Mouse (Mus musculus) CH12.LX (cell line): Measurements from ENCODE around the gene Naip5. TPM values are rescaled to one million over a fixed set of nuclear protein-coding genes. Genes with fewer than 3 reads are reported as not detected.
"Not testable (repeated sequence)": the region's sequence is repeated elsewhere in the genome, so short reads cannot be mapped to it uniquely, and the experiment has no call there.

Source experiments
- DNase-seq: peaks from one replicate; pipeline ENCODE4 v3.0.0-alpha.2; 2013; ENCODE audit errors: extremely low read depth
- H3K27ac ChIP-seq: 2 replicates; pipeline ENCODE4 v1.5.1; 2012; ENCODE audit warnings: low read depth, mild to moderate bottlenecking, control low read depth, moderate library complexity; ENCODE audit not compliant: insufficient read depth
- H3K27me3 ChIP-seq: replicated peaks from 2 replicates; pipeline ENCODE3; 2012; ENCODE audit warnings: inconsistent platforms
- H3K36me3 ChIP-seq, 2 experiments: replicated peaks in 1 of 2; 2 replicates each; pipeline versions ENCODE3 to v1.6.1; 2012; ENCODE audit warnings: inconsistent platforms in 1 of 2, low read length in 1 of 2, mild to moderate bottlenecking in 1 of 2, mixed read lengths in 1 of 2, moderate library complexity in 1 of 2; ENCODE audit not compliant: control insufficient read depth in 1 of 2, insufficient read depth in 1 of 2
- H3K4me1 ChIP-seq, 2 experiments: 2 replicates each; pipeline ENCODE4 v1.6.1; 2012; ENCODE audit warnings: inconsistent platforms in 1 of 2, moderate library complexity in 1 of 2; ENCODE audit not compliant: insufficient read depth in 2 of 2, control insufficient read depth in 1 of 2
- H3K4me2 ChIP-seq: 2 replicates; pipeline ENCODE4 v1.6.1; 2012; ENCODE audit warnings: low read depth, mild to moderate bottlenecking, control low read depth; ENCODE audit not compliant: poor library complexity, insufficient read depth, severe bottlenecking
- H3K4me3 ChIP-seq, 3 experiments: fragments of 150-350 bp in 1 of 3; sonication (generic) in 1 of 3; replicated peaks in 1 of 3; 2 replicates each; pipeline versions ENCODE3 to v1.5.1; 2011 to 2012; ENCODE audit warnings: low read depth in 2 of 3, low read length in 2 of 3, mild to moderate bottlenecking in 2 of 3, moderate library complexity in 2 of 3, control low read depth in 1 of 3, improper control_type of control experiment in 1 of 3, inconsistent platforms in 1 of 3, mixed read lengths in 1 of 3; ENCODE audit not compliant: poor library complexity in 1 of 3
- H3K79me2 ChIP-seq: replicated peaks from 2 replicates; pipeline ENCODE4 v1.6.1; 2012; ENCODE audit warnings: mild to moderate bottlenecking, moderate library complexity; ENCODE audit not compliant: control insufficient read depth, poor library complexity, insufficient read depth, severe bottlenecking; ENCODE audit errors: extremely low read depth
- H3K9ac ChIP-seq: 2 replicates; pipeline ENCODE4 v1.6.1; 2012; ENCODE audit warnings: low read depth, mild to moderate bottlenecking, control low read depth, moderate library complexity; ENCODE audit not compliant: insufficient read depth
- H3K9me3 ChIP-seq: replicated peaks from 2 replicates; pipeline ENCODE3; 2012; ENCODE audit warnings: low read length, inconsistent platforms, mixed read lengths
- CHD2 ChIP-seq: IDR thresholded peaks from 2 replicates; pipeline ENCODE4 v1.6.1; 2011; ENCODE audit warnings: low read length, improper control_type of control experiment
- EP300 ChIP-seq: IDR thresholded peaks from 2 replicates; pipeline ENCODE4 v1.6.1; 2011; ENCODE audit warnings: low read length, improper control_type of control experiment
- GABPA ChIP-seq: IDR thresholded peaks from 2 replicates; pipeline ENCODE4 v1.6.1; 2012; ENCODE audit warnings: low read depth, low read length, improper control_type of control experiment, inconsistent platforms; ENCODE audit not compliant: insufficient replicate concordance
- IRF4 ChIP-seq: IDR thresholded peaks from 2 replicates; pipeline ENCODE4 v1.6.1; 2014; ENCODE audit warnings: low read depth, mild to moderate bottlenecking, inconsistent platforms, low read length, improper control_type of control experiment
- JUND ChIP-seq: conservative IDR thresholded peaks from 2 replicates; pipeline ENCODE4 v1.6.1; 2011; ENCODE audit warnings: low read depth, low read length, improper control_type of control experiment
- MEF2A ChIP-seq: IDR thresholded peaks from 2 replicates; pipeline ENCODE4 v1.6.1; 2014; ENCODE audit warnings: low read depth, mild to moderate bottlenecking, inconsistent platforms, low read length, improper control_type of control experiment, borderline replicate concordance
- NELFE ChIP-seq: IDR thresholded peaks from 2 replicates; pipeline ENCODE4 v1.6.1; 2011; ENCODE audit warnings: low read depth, low read length, improper control_type of control experiment
- SMC3 ChIP-seq: IDR thresholded peaks from 2 replicates; pipeline ENCODE4 v1.6.1; 2011; ENCODE audit warnings: low read depth, low read length, improper control_type of control experiment
- UBTF ChIP-seq: IDR thresholded peaks from 2 replicates; pipeline ENCODE4 v1.6.1; 2012; ENCODE audit warnings: low read depth, mild to moderate bottlenecking, inconsistent platforms, low read length, improper control_type of control experiment, moderate library complexity
- USF2 ChIP-seq: conservative IDR thresholded peaks from 2 replicates; pipeline ENCODE4 v1.6.1; 2011; ENCODE audit warnings: low read depth, low read length, improper control_type of control experiment
- ZC3H11A ChIP-seq: IDR thresholded peaks from 2 replicates; pipeline ENCODE4 v1.6.1; 2012; ENCODE audit warnings: low read depth, mild to moderate bottlenecking, inconsistent platforms, low read length, improper control_type of control experiment
- ZNF384 ChIP-seq: IDR thresholded peaks from 2 replicates; pipeline ENCODE4 v1.6.1; 2012; ENCODE audit warnings: low read depth, low read length, improper control_type of control experiment, inconsistent platforms
- dilution Hi-C: fragments of 300-500 bp; cut with MboI; formaldehyde crosslinking; loops from 2 replicates; pipeline ENCODE4 v1.14.3; 2020; ENCODE audit warnings: low sequenced_read_pairs; ENCODE audit not compliant: extremely low pct_unique_long_range_greater_than_20kb, extremely low pct_ligation_motif_present
- in situ Hi-C: fragments of 300-500 bp; cut with MboI; formaldehyde crosslinking; loops from 3 replicates; pipeline ENCODE4 v1.14.3; 2019; ENCODE audit warnings: low sequenced_read_pairs, low pct_ligation_motif_present, low pct_unique_long_range_greater_than_20kb, mixed read lengths
- polyA plus RNA-seq: library from polyadenylated mRNA; unstranded; fragments of >175 nt; gene quantifications from 2 replicates; pipeline ENCODE4 v1.2.1, GENCODE M21; 2012; ENCODE audit warnings: low read depth; ENCODE audit not compliant: insufficient read length
- total RNA-seq, 2 experiments: library from RNA; depleted of rRNA; stranded (reverse); fragments of 300-350 nt in 1 of 2; fragments of >200 nt in 1 of 2; gene quantifications; 2 replicates each; pipeline ENCODE4 v1.2.3; 2012 to 2014

The Naip5 gene
- total and polyA plus RNA-seq, 3 experiments: 7.1 to 8.7 (median 8.2) TPM

DNA sequence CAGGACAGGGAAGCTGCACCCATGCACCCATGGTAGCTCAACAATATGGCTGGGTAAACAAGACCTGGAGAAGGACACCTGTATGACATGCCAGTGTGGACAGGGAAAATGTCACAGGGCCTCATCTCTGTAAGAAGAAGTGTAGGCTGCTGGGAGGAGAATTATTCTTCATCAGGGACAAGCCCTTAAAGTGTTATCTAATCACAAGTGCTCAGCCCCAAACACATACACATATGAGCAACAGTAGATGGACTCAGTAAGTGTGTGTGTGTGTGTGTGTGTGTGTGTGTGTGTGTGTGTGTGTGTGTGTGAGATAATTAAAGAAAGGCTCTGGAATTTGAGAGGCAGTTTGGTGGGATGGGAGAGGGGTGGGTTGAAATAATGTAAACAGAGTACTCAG lies 45.3 kb downstream of the Naip5 start:
- H3K27me3 ChIP-seq: no peaks in the 10 kb centered on the region
- H3K9ac ChIP-seq: no peak overlapping the region
- no peak overlapping the region for H3K4me3 ChIP-seq
- TF ChIP-seq SMC3 (no peak), USF2 (no peak), ZNF384 (no peak), UBTF (no peak), NELFE (no peak), GABPA (no peak), CHD2 (no peak), JUND (no peak)
- dilution Hi-C loops (no loop called here), in situ Hi-C loops (no loop called here)
- no peaks in the 10 kb centered on the region for H3K9me3 ChIP-seq
- no peak overlapping the region for H3K27ac ChIP-seq
- H3K79me2 ChIP-seq: peaks cover 5% of the 10 kb centered on the region; the same call in 1 of the 2 replicates
- peaks cover 5 to 14% of the 10 kb centered on the region in 2 experiments for H3K36me3 ChIP-seq
- DNase-seq: no peak
- peak overlapping the region; percentile 32 for H3K4me2 ChIP-seq
- H3K4me1 ChIP-seq: peaks cover 5 to 16% of the 10 kb centered on the region in 2 experiments; a peak in 3 of 4 replicates

DNA sequence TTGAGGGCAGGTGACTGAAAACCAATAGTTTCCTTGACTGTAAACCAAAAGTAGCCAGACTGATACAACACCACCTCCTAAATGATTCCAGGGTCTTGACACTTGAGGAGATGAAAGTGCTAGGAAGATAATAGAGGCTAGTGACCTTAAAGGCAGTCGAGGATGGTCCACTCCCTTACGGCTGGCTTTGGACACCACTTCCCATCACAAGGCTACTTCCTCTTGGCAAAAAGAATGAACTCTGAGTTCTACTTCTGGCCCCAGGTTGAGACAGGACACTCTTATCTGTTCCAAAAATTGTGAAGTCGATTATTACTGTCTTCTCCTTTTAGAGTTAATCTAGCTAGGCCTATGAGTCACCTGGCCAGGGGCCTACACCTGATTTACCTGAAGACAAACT lies 50.7 kb downstream of the Naip5 start:
- H3K79me2 ChIP-seq: peaks cover 3% of the 10 kb centered on the region; the same call in 1 of the 2 replicates
- H3K27me3 ChIP-seq: no peaks in the 10 kb centered on the region
- H3K9ac ChIP-seq: no peak overlapping the region
- H3K36me3 ChIP-seq: peaks cover 14 to 32% of the 10 kb centered on the region in 2 experiments
- no peak overlapping the region for H3K27ac ChIP-seq
- dilution Hi-C loops: no loop called here
- peaks cover 0 to 2% of the 10 kb centered on the region in 2 experiments; a peak in 1 of 4 replicates for H3K4me1 ChIP-seq
- H3K9me3 ChIP-seq: no peaks in the 10 kb centered on the region
- H3K4me3 ChIP-seq: no peak overlapping the region
- TF ChIP-seq MEF2A: no peak
- TF ChIP-seq ZC3H11A: no peak
- in situ Hi-C loops: no loop called here
- no peak for DNase-seq
- H3K4me2 ChIP-seq: no peak overlapping the region

DNA sequence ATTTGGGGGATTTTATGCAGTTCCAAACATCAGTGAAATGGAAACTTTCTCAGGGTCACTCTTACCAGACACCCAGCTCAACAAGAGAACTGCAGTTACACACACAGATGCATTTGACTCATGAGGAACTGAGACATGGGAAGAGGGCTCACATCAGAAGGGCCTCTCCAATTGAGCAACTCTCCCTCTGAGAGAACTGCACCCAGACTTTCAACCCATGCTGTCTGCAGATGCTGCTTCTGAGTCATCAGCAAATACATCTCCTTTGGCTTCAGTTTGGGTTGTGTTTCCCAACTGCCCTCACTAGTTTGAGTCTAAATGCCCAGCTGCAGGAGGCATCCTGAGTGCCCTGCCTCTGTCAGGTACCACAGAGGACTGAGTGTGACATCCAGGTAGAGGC lies 63.0 kb downstream of the Naip5 start:
- H3K4me3 ChIP-seq, H3K9ac ChIP-seq, dilution Hi-C loops, H3K27me3 ChIP-seq, H3K4me2 ChIP-seq, in situ Hi-C loops, H3K4me1 ChIP-seq, H3K27ac ChIP-seq, H3K79me2 ChIP-seq, H3K9me3 ChIP-seq: not testable (repeated sequence)
- TF ChIP-seq IRF4 (peak; percentile 29; the same call in 1 of the 2 replicates), EP300 (peak; percentile 38; the same call in 1 of the 2 replicates)
- peak; percentile 28 for DNase-seq
- H3K36me3 ChIP-seq: peaks cover 25 to 65% of the 10 kb centered on the region in 2 experiments

DNA sequence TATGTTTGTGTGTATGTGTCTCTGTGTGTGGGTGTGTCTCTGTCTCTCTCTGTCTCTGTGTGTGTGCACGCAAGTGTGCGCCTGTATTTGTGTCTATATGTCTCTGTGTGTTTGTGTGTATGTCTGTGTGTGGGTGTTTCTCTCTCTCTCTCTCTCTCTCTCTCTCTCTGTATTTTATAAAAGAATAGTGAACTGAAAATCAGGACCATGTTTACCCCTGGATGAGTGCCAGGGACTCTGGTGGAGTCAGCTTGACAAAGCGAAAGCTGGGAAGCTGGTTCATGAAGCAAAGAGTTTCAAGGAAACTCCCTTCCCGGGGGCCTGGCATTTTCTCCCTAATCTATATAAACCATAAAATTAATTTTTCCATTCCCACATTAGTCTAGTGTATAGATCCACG lies 71.8 kb downstream of the Naip5 start:
- peaks cover 10 to 23% of the 10 kb centered on the region in 2 experiments for H3K36me3 ChIP-seq
- H3K79me2 ChIP-seq, H3K4me1 ChIP-seq, H3K9me3 ChIP-seq, H3K27me3 ChIP-seq, H3K4me3 ChIP-seq, DNase-seq, H3K4me2 ChIP-seq, dilution Hi-C loops, H3K9ac ChIP-seq, H3K27ac ChIP-seq, in situ Hi-C loops: not testable (repeated sequence)

DNA sequence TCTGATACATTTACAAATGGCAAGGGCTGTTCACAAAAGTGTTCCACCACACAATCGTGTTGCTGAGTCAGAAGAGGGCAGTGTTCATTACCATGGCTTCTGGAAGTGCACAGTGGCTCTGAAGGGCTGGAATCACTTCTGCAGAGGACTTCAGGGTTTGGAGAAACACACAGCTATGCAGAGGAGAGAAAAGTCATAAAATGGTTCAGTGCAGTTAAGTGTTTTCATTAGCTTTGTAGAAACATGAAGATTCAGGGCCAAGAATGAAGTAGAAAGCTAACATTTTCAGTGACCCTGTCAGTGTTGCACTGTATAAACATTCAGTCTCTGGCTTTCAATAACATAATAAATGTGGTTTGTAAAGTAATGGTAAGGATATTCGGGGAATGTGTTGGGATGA lies 79.7 kb downstream of the Naip5 start:
- H3K79me2 ChIP-seq, dilution Hi-C loops, H3K4me1 ChIP-seq: not testable (repeated sequence)

More for the DNA sequence above, 79.7 kb downstream of the Naip5 start:
- H3K36me3 ChIP-seq: peaks cover 26 to 41% of the 10 kb centered on the region in 2 experiments
- H3K9ac ChIP-seq, H3K9me3 ChIP-seq, H3K27ac ChIP-seq, H3K4me3 ChIP-seq, H3K4me2 ChIP-seq, in situ Hi-C loops, H3K27me3 ChIP-seq, DNase-seq: not testable (repeated sequence)
